Mouse (Mus musculus) stomach, embryonic 15.5 days (tissue): ENCODE data around the gene Smarcd3. TPM values are rescaled to one million over a fixed set of nuclear protein-coding genes. Genes with fewer than 3 reads are reported as not detected.

ENCODE experiments used
- ATAC-seq: fragments of 200-750 bp; cut with Nextera tagmentation; 2 replicates; pipeline ENCODE4 v1.8.0; 2017; ENCODE audit warnings: low read depth, moderate number of reproducible peaks, moderate TSS enrichment; ENCODE audit not compliant: insufficient read depth, low FRiP score
- H3K27ac ChIP-seq: fragments of 300-500 bp; sonication (generic); 2 replicates; pipeline ENCODE4 v1.5.1; 2015; ENCODE audit warnings: mild to moderate bottlenecking, inconsistent platforms
- H3K27me3 ChIP-seq: fragments of 300-500 bp; sonication (generic); replicated peaks from 2 replicates; pipeline ENCODE4 v1.6.1; 2015; ENCODE audit warnings: inconsistent platforms
- H3K36me3 ChIP-seq: fragments of 300-500 bp; sonication (generic); 2 replicates; pipeline ENCODE4 v1.6.1; 2015; ENCODE audit warnings: inconsistent platforms
- H3K4me1 ChIP-seq: fragments of 300-500 bp; sonication (generic); 2 replicates; pipeline ENCODE4 v1.6.1; 2015; ENCODE audit warnings: inconsistent platforms
- H3K4me2 ChIP-seq: fragments of 300-500 bp; sonication (generic); 2 replicates; pipeline ENCODE4 v1.6.1; 2015; ENCODE audit warnings: mild to moderate bottlenecking, inconsistent platforms
- H3K4me3 ChIP-seq: fragments of 300-500 bp; sonication (generic); replicated peaks from 2 replicates; pipeline ENCODE4 v1.5.1; 2015; ENCODE audit warnings: inconsistent platforms
- H3K9ac ChIP-seq: fragments of 300-500 bp; sonication (generic); 2 replicates; pipeline ENCODE4 v1.6.1; 2015; ENCODE audit warnings: inconsistent platforms
- H3K9me3 ChIP-seq: fragments of 300-500 bp; sonication (generic); 2 replicates; pipeline ENCODE4 v1.6.1; 2016; ENCODE audit warnings: inconsistent platforms
- WGBS: fragments of 180-500 bp; shearing (Covaris S2); methylation state at CpG from one replicate; pipeline ENCODE4 v1.1.7; 2015; 5-methylcytosine and 5-hydroxymethylcytosine counted together
- polyA plus RNA-seq: library from polyadenylated mRNA; unstranded; fragments of >200 nt; fragmentation: Nextera tagmentation; extraction: Ambion mirVana; gene quantifications from 2 replicates; pipeline ENCODE4 v1.2.1, GENCODE M21; 2015

Smarcd3 gene
- polyA plus RNA-seq, 1 experiment from 2014 or later = 22.2 TPM

- Histone ChIP-seq H3K4me2 (no peak overlapping the region), H3K27ac (no peak overlapping the region), H3K36me3 (no peaks in the 10 kb centered on the region), H3K9ac (no peak overlapping the region), H3K4me3 (no peak overlapping the region), H3K9me3 (no peaks in the 10 kb centered on the region), H3K4me1 (no peaks in the 10 kb centered on the region), H3K27me3 (no peaks in the 10 kb centered on the region)
- ATAC-seq = no peak
- 71% methylated on average over 6 of the region's 6 CpGs for WGBS
These were observed 9.1 kb downstream of the Smarcd3 start for GRCm38 (mm10) chr5:24615097-24615496.

- no peaks in the 10 kb centered on the region for H3K36me3 ChIP-seq
- H3K4me2 ChIP-seq = no peak overlapping the region
- peak; percentile 7; the same call in 1 of the 2 replicates for ATAC-seq
- 79% methylated on average over 5 of the region's 5 CpGs for WGBS
- H3K27ac ChIP-seq = no peak overlapping the region
- 0 out of 2 replicates have a peak, but pooled peaks cover 3% of the 10 kb centered on the region for H3K4me1 ChIP-seq
- no peak overlapping the region for H3K9ac ChIP-seq
- H3K9me3 ChIP-seq = no peaks in the 10 kb centered on the region
- H3K27me3 ChIP-seq = no peaks in the 10 kb centered on the region
- no peak overlapping the region for H3K4me3 ChIP-seq
These were observed 11.9 kb downstream of the Smarcd3 start for GRCm38 (mm10) chr5:24612302-24612649.

- H3K4me2 ChIP-seq = no peak overlapping the region
- H3K36me3 ChIP-seq = no peaks in the 10 kb centered on the region
- H3K9ac ChIP-seq = no peak overlapping the region
- H3K4me3 ChIP-seq = no peak overlapping the region
- H3K27ac ChIP-seq = no peak overlapping the region
- no peaks in the 10 kb centered on the region for H3K9me3 ChIP-seq
- ATAC-seq = peak; percentile 11; the same call in 1 of the 2 replicates
- H3K27me3 ChIP-seq = no peaks in the 10 kb centered on the region
- WGBS = 62% methylated on average over 7 of the region's 7 CpGs
- H3K4me1 ChIP-seq = 0 out of 2 replicates have a peak, but pooled peaks cover 3% of the 10 kb centered on the region
These were observed 12.6 kb downstream of the Smarcd3 start for GRCm38 (mm10) chr5:24611366-24612301.

DNA sequence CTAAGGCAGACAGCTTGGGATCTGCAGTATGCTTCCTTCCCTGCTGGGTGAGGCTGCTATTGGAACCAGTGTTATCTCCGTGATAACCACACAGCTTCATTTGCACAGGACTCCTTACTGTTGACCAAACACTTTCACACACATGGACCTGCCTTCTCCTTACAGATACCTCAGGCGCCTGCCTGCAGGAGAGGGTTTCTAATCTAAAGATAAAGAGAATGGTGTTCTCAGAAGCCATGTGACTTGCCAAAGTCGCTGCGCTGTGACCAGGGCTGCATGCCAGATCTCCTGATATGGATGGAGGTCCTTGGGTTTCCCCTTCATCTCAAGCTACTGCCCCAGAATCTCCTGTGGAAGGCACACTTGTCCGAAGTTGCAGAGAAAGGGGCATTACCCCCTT, 14.8 kb downstream of the Smarcd3 start:
- H3K4me2 ChIP-seq = no peak overlapping the region
- ATAC-seq = no peak
- no peaks in the 10 kb centered on the region for H3K27me3 ChIP-seq

DNA sequence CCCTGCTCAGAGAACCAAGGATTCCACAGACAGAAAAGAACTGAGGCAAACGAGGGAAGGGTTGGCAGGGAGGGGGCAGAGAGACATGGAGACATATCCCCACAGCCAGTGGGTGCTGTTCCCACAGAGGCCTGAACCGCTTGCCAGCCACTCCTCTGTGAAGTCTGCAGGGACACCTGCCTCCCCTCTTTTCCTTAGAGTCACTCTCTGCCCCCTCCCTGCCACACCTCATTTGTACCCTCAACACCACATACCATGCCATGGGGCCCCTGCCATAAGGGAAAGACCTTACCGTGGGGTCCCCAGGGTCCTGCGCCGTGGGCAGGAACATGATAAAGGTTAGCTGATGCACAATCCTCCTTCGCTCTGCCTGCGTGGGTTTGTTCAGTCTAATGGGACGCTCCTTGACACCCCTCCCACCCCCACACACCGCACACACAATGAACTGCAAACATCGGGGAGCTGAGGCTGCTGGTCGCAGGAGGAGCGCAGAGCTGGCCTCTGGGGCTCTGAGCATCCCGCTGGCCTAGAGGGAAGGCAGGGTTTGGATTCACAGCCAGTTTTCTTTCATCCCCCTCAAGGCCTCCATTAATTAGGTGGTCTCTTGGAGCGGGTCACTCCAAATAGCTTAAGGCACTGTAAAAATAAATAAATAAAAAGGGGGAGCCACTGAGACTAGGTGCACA, 18.1 kb downstream of the Smarcd3 start:
- no peak overlapping the region for H3K4me3 ChIP-seq
- no peaks in the 10 kb centered on the region for H3K36me3 ChIP-seq
- H3K27ac ChIP-seq = no peak overlapping the region
- H3K4me2 ChIP-seq = peak overlapping the region; percentile 91
- WGBS = 25% methylated on average over 14 of the region's 14 CpGs
- H3K9ac ChIP-seq = no peak overlapping the region
- peaks cover 35% of the 10 kb centered on the region for H3K4me1 ChIP-seq
- no peaks in the 10 kb centered on the region for H3K9me3 ChIP-seq
- no peaks in the 10 kb centered on the region for H3K27me3 ChIP-seq
- no peak for ATAC-seq

More for the DNA sequence above, 14.8 kb downstream of the Smarcd3 start:
- no peak overlapping the region for H3K9ac ChIP-seq
- whole genome bisulfite sequencing = 24% methylated on average over 5 of the region's 5 CpGs
- no peaks in the 10 kb centered on the region for H3K36me3 ChIP-seq
- no peak overlapping the region for H3K4me3 ChIP-seq
- no peaks in the 10 kb centered on the region for H3K9me3 ChIP-seq
- no peak overlapping the region for H3K27ac ChIP-seq
- peaks cover 18% of the 10 kb centered on the region for H3K4me1 ChIP-seq

- WGBS = 10% methylated on average over 6 of the region's 6 CpGs
- Histone ChIP-seq H3K27ac (peak overlapping the region; percentile 99), H3K9ac (no peak overlapping the region), H3K4me3 (peak overlapping the region; percentile 64), H3K4me1 (peaks cover 42% of the 10 kb centered on the region), H3K9me3 (no peaks in the 10 kb centered on the region), H3K36me3 (no peaks in the 10 kb centered on the region), H3K4me2 (peak overlapping the region; percentile 91), H3K27me3 (no peaks in the 10 kb centered on the region)
- ATAC-seq = no peak
These were observed 18.8 kb downstream of the Smarcd3 start for GRCm38 (mm10) chr5:24605321-24605979.

DNA sequence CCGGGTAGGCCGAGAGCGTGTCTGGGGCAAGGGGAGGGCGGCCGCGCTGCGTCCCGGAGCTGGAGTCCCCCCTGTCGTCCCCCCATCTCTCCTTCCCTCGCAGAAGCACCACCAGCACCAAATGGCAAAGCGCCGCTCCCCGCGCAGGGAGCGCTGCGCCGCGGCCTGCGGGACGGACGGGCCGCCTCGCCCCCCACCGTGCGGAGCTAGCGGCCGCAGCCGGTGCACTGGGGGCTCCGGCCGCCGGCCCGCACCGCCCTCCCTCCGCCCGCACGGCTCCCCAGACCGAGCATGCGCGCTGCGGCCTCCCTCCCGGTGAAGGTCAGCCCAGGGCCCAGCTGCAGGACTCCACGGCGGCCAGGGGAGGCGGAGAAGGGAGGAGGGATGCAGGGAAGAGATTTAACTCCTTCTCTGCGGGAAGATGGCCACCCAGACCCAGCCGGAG, 19.5 kb downstream of the Smarcd3 start:
- Histone ChIP-seq H3K9me3 (no peaks in the 10 kb centered on the region), H3K27ac (peak overlapping the region; percentile 99), H3K4me2 (peak overlapping the region; percentile 91), H3K27me3 (no peaks in the 10 kb centered on the region), H3K9ac (peak overlapping the region; percentile 51), H3K36me3 (no peaks in the 10 kb centered on the region), H3K4me1 (peaks cover 41% of the 10 kb centered on the region), H3K4me3 (peak overlapping the region; percentile 64)
- 1% methylated on average over 44 of the region's 46 CpGs for WGBS
- ATAC-seq = peak; percentile 67

GRCm38 (mm10) chr5:24604080-24604655, 20.0 kb downstream of the Smarcd3 start:
- Histone ChIP-seq H3K9me3 (no peaks in the 10 kb centered on the region), H3K4me2 (peak overlapping the region; percentile 91), H3K4me3 (peak overlapping the region; percentile 64), H3K4me1 (peaks cover 43% of the 10 kb centered on the region), H3K27me3 (no peaks in the 10 kb centered on the region), H3K27ac (peak overlapping the region; percentile 99), H3K36me3 (no peaks in the 10 kb centered on the region), H3K9ac (peak overlapping the region; percentile 51)
- ATAC-seq = no peak
- 21% methylated on average over 12 of the region's 12 CpGs for WGBS

DNA sequence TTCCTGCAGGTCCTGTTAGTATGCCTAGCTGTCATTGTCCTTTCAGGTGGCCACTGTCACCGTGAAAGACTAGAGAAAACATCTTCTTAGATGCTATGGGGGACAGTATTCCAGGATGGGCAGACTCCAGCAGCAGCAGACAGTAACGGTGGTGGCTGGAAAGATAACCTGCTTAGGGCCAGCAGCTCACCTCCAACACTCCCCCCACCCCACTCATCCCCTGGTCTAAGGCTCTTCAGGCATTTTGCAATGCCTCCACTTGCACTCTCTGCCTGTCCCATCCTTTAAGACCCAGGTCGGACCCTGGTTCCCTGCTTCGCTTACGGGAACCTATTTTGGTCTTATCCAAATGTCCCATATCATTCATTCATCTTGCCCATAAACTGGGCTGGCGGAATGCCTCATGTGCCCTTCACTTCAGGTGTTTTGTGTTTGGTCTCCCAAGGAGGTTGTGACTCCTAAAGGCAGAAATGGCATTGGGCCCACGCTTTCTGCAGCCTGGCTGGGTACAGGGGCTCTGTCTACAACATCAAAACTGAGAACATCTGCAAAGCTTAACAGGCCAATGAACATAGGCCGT, 20.7 kb downstream of the Smarcd3 start:
- Histone ChIP-seq H3K4me2 (peak overlapping the region; percentile 91), H3K9ac (peak overlapping the region; percentile 70; the same call in 1 of the 2 replicates), H3K27me3 (no peaks in the 10 kb centered on the region), H3K4me3 (peak overlapping the region; percentile 64; the same call in 1 of the 2 replicates), H3K9me3 (no peaks in the 10 kb centered on the region), H3K27ac (peak overlapping the region; percentile 99), H3K36me3 (no peaks in the 10 kb centered on the region), H3K4me1 (peaks cover 49% of the 10 kb centered on the region)
- no peak for ATAC-seq
- 57% methylated on average over 8 of the region's 8 CpGs for WGBS

- Histone ChIP-seq H3K4me1 (peaks cover 56% of the 10 kb centered on the region), H3K9me3 (no peaks in the 10 kb centered on the region), H3K36me3 (no peaks in the 10 kb centered on the region), H3K27me3 (no peaks in the 10 kb centered on the region), H3K4me2 (peak overlapping the region; percentile 91), H3K27ac (peak overlapping the region; percentile 99), H3K9ac (peak overlapping the region; percentile 70), H3K4me3 (peak overlapping the region; percentile 64)
- WGBS = under 1% methylated on average over 16 of the region's 16 CpGs
- ATAC-seq = peak; percentile 59
These were observed 21.4 kb downstream of the Smarcd3 start for GRCm38 (mm10) chr5:24602751-24603343.
